Mouse (Mus musculus) heart, adult 2 months (tissue): ENCODE results near the gene Plekhm2. TPM values are rescaled to one million over a fixed set of nuclear protein-coding genes. Genes with fewer than 3 reads are reported as not detected.

ENCODE experiments used
- DNase-seq, 2 experiments: peaks; one replicate each; pipeline ENCODE4 v3.0.0; 2021
- H3K27ac ChIP-seq: fragments of 200-600 bp; 2 replicates; pipeline ENCODE4 v1.8.1; 2022
- H3K27me3 ChIP-seq: fragments of 200-500 bp; 2 replicates; pipeline ENCODE4 v1.6.1; 2012; ENCODE audit warnings: mild to moderate bottlenecking, low read length, inconsistent platforms, mixed read lengths; ENCODE audit not compliant: control insufficient read depth, insufficient read depth
- H3K36me3 ChIP-seq: fragments of 200-500 bp; 2 replicates; pipeline ENCODE4 v1.6.1; 2012; ENCODE audit warnings: low read length, inconsistent platforms; ENCODE audit not compliant: control insufficient read depth, insufficient read depth
- H3K4me1 ChIP-seq: fragments of 200-500 bp; 2 replicates; pipeline ENCODE4 v1.6.1; 2011; ENCODE audit warnings: low read length; ENCODE audit not compliant: control insufficient read depth, insufficient read depth
- H3K4me3 ChIP-seq: fragments of 200-600 bp; 2 replicates; pipeline ENCODE4 v1.8.1; 2022
- H3K79me2 ChIP-seq: fragments of 200-500 bp; replicated peaks from 2 replicates; pipeline ENCODE4 v1.6.1; 2012; ENCODE audit warnings: mild to moderate bottlenecking, inconsistent platforms, low read length, moderate library complexity, mixed read lengths; ENCODE audit not compliant: control insufficient read depth, insufficient read depth
- H3K9ac ChIP-seq: fragments of 200-500 bp; 2 replicates; pipeline ENCODE4 v1.6.1; 2012; ENCODE audit warnings: low read depth, mild to moderate bottlenecking, control low read depth, inconsistent platforms, low read length, mixed read lengths
- CTCF ChIP-seq: fragments of 200-600 bp; IDR thresholded peaks from 2 replicates; pipeline ENCODE4 v1.8.1; 2022; ENCODE audit warnings: antibody characterized with exemption, mild to moderate bottlenecking, moderate library complexity
- EP300 ChIP-seq: fragments of 200-500 bp; IDR thresholded peaks from 2 replicates; pipeline ENCODE4 v1.6.1; 2011; ENCODE audit warnings: low read depth, low read length, control low read depth; ENCODE audit not compliant: insufficient read depth
- POLR2A ChIP-seq: fragments of 200-500 bp; IDR thresholded peaks from 2 replicates; pipeline ENCODE4 v1.6.1; 2011; ENCODE audit warnings: mild to moderate bottlenecking, low read depth, low read length, control low read depth; ENCODE audit not compliant: insufficient read depth
- WGBS: fragments of 180-500 bp; shearing (Covaris S2); methylation state at CpG from one replicate; pipeline ENCODE4 v1.1.7; 2018; 5-methylcytosine and 5-hydroxymethylcytosine counted together
- intact Hi-C: fragments of 180-260 bp; cut with DNase I; formaldehyde crosslinking; loops from one replicate; pipeline ENCODE4 v1.15.1; 2025
- polyA plus RNA-seq: library from polyadenylated mRNA; depleted of rRNA; stranded (reverse); fragments of >200 nt; gene quantifications from 2 replicates; pipeline ENCODE4 v1.2.3, GENCODE M21; 2012
- total RNA-seq, 2 experiments: library from RNA; stranded (reverse); gene quantifications; 2 replicates each; pipeline ENCODE4 v1.2.3; 2021

The Plekhm2 gene
- total and polyA plus RNA-seq, 3 experiments: 95.2 to 126 (median 111) TPM

- DNase-seq: peak; percentile 38 to 39
- intact Hi-C loops: loop anchor here (2.0 kb wide), 1 partner anchor 18 kb away; the partner anchor contains the start of gene Plekhm2
- H3K27me3 ChIP-seq: no peaks in the 10 kb centered on the region
- peaks cover 5% of the 10 kb centered on the region for H3K4me1 ChIP-seq
- H3K9ac ChIP-seq: no peak overlapping the region
- WGBS: 49% methylated on average over 12 of the region's 12 CpGs
- TF ChIP-seq CTCF (no peak), POLR2A (no peak), EP300 (no peak)
- no peaks in the 10 kb centered on the region for H3K79me2 ChIP-seq
- no peak overlapping the region for H3K4me3 ChIP-seq
- peaks cover 4% of the 10 kb centered on the region for H3K36me3 ChIP-seq
- H3K27ac ChIP-seq: no peak overlapping the region; the same call in 1 of the 2 replicates
These were observed 18.1 kb upstream of the Plekhm2 start for GRCm38 (mm10) chr4:141682706-141683230.

- Histone ChIP-seq H3K27ac (no peak overlapping the region; the same call in 1 of the 2 replicates), H3K4me3 (no peak overlapping the region), H3K9ac (no peak overlapping the region), H3K4me1 (peaks cover 5% of the 10 kb centered on the region), H3K27me3 (no peaks in the 10 kb centered on the region), H3K79me2 (no peaks in the 10 kb centered on the region), H3K36me3 (peaks cover 4% of the 10 kb centered on the region)
- TF ChIP-seq EP300 (no peak), CTCF (no peak), POLR2A (no peak)
- DNase-seq: peak in 1 of 2 experiments; percentile 52
- intact Hi-C loops: loop anchor here (2.0 kb wide), 1 partner anchor 17 kb away; the partner anchor contains the start of gene Plekhm2
- WGBS: 34% methylated on average over 7 of the region's 7 CpGs
These were observed 17.1 kb upstream of the Plekhm2 start for GRCm38 (mm10) chr4:141681767-141682166.

GRCm38 (mm10) chr4:141680892-141681291 is 16.2 kb upstream of the Plekhm2 start:
- Histone ChIP-seq H3K4me3 (no peak overlapping the region), H3K27ac (no peak overlapping the region), H3K27me3 (no peaks in the 10 kb centered on the region), H3K79me2 (no peaks in the 10 kb centered on the region), H3K4me1 (peaks cover 6% of the 10 kb centered on the region), H3K36me3 (peaks cover 4% of the 10 kb centered on the region), H3K9ac (no peak overlapping the region)
- TF ChIP-seq EP300 (no peak), CTCF (no peak), POLR2A (no peak)
- DNase-seq: no peak
- 43% methylated on average over 12 of the region's 12 CpGs for WGBS
- intact Hi-C loops: no loop called here

- intact Hi-C loops: no loop called here
- TF ChIP-seq EP300 (no peak), CTCF (no peak), POLR2A (no peak)
These were observed 14.3 kb upstream of the Plekhm2 start for GRCm38 (mm10) chr4:141679016-141679415.

GRCm38 (mm10) chr4:141676462-141676979 is 11.8 kb upstream of the Plekhm2 start:
- H3K4me3 ChIP-seq: no peak overlapping the region
- no peaks in the 10 kb centered on the region for H3K27me3 ChIP-seq
- peaks cover 2% of the 10 kb centered on the region for H3K4me1 ChIP-seq
- no peak overlapping the region for H3K9ac ChIP-seq
- 53% methylated on average over 5 of the region's 5 CpGs for WGBS
- no peak for TF ChIP-seq EP300
- TF ChIP-seq POLR2A: no peak
- no peak for TF ChIP-seq CTCF
- no peak overlapping the region for H3K27ac ChIP-seq
- H3K79me2 ChIP-seq: no peaks in the 10 kb centered on the region
- intact Hi-C loops: no loop called here
- DNase-seq: no peak
- H3K36me3 ChIP-seq: no peaks in the 10 kb centered on the region

More at GRCm38 (mm10) chr4:141679016-141679415, 14.3 kb upstream of the Plekhm2 start:
- WGBS: 94% methylated on average over 2 of the region's 2 CpGs
- DNase-seq: no peak
- peaks cover 6% of the 10 kb centered on the region for H3K4me1 ChIP-seq
- peaks cover 4% of the 10 kb centered on the region for H3K36me3 ChIP-seq
- H3K27me3 ChIP-seq: no peaks in the 10 kb centered on the region
- no peak overlapping the region for H3K9ac ChIP-seq
- H3K79me2 ChIP-seq: no peaks in the 10 kb centered on the region
- H3K4me3 ChIP-seq: no peak overlapping the region
- no peak overlapping the region for H3K27ac ChIP-seq

GRCm38 (mm10) chr4:141672325-141672724 is 7.6 kb upstream of the Plekhm2 start:
- Histone ChIP-seq H3K9ac (no peak overlapping the region), H3K27me3 (no peaks in the 10 kb centered on the region), H3K27ac (no peak overlapping the region), H3K79me2 (no peaks in the 10 kb centered on the region), H3K4me1 (peaks cover 2% of the 10 kb centered on the region; the same call in 1 of the 2 replicates), H3K4me3 (no peak overlapping the region), H3K36me3 (no peaks in the 10 kb centered on the region)
- intact Hi-C loops: no loop called here
- no peak for DNase-seq
- WGBS: 77% methylated on average over 13 of the region's 13 CpGs
- no peak for TF ChIP-seq EP300
- TF ChIP-seq POLR2A: no peak
- TF ChIP-seq CTCF: no peak
